Mouse (Mus musculus): ENCODE measurements around the gene Olfr554. TPM values are rescaled to one million over a fixed set of nuclear protein-coding genes. Genes with fewer than 3 reads are reported as not detected.
"Not testable (repeated sequence)": the region's sequence is repeated elsewhere in the genome, so short reads cannot be mapped to it uniquely, and the experiment has no call there.

Olfr554 gene
- polyA plus RNA-seq, 1 experiment from 2014 or later = not detected

GRCm38 (mm10) chr7:102636665-102637064 lies 1.6 kb upstream of the Olfr554 start:
- Histone ChIP-seq H3K27ac (replicated peaks) (no peak overlapping the region), H3K4me3 (ENCODE audit: low read depth, low read length) (no peak overlapping the region), H3K4me2 (replicated peaks; ENCODE audit: low read depth) (no peak overlapping the region), H3K27me3 (ENCODE audit: control insufficient read depth, insufficient read depth, low read length) (no peaks in the 10 kb centered on the region), H3K9ac (ENCODE audit: low read length) (no peak overlapping the region), H3K36me3 (ENCODE audit: control insufficient read depth, insufficient read depth, low read length) (no peaks in the 10 kb centered on the region), H3K9me3 (ENCODE audit: control insufficient read depth, low read length) (no peaks in the 10 kb centered on the region), H3K4me1 (replicated peaks; ENCODE audit: control insufficient read depth, insufficient read depth) (no peaks in the 10 kb centered on the region)
- TF ChIP-seq CTCF (IDR thresholded peaks at IDR 0.05; ENCODE audit: low read depth) (peak; percentile 77), EP300 (optimal IDR thresholded peaks at IDR 0.05) (no peak)
- peak; percentile 21 for DNase-seq (ENCODE audit: low spot score)
- ATAC-seq (ENCODE audit: low FRiP score, low TSS enrichment) = no peak
- 27% methylated on average over 3 of the region's 3 CpGs for WGBS

- not testable (repeated sequence) for H3K27me3 ChIP-seq (ENCODE audit: control insufficient read depth, insufficient read depth, low read length); H3K27ac ChIP-seq (replicated peaks); ATAC-seq (ENCODE audit: low FRiP score, low TSS enrichment); H3K4me1 ChIP-seq (replicated peaks; ENCODE audit: control insufficient read depth, insufficient read depth); H3K9me3 ChIP-seq (ENCODE audit: control insufficient read depth, low read length); H3K4me2 ChIP-seq (replicated peaks; ENCODE audit: low read depth); DNase-seq (ENCODE audit: low spot score); H3K4me3 ChIP-seq (ENCODE audit: low read depth, low read length); H3K9ac ChIP-seq (ENCODE audit: low read length); H3K36me3 ChIP-seq (ENCODE audit: control insufficient read depth, insufficient read depth, low read length)
- 82% methylated on average over 3 of the region's 4 CpGs for WGBS
Observed at GRCm38 (mm10) chr7:102644945-102645344, 6.7 kb downstream of the Olfr554 start.

DNA sequence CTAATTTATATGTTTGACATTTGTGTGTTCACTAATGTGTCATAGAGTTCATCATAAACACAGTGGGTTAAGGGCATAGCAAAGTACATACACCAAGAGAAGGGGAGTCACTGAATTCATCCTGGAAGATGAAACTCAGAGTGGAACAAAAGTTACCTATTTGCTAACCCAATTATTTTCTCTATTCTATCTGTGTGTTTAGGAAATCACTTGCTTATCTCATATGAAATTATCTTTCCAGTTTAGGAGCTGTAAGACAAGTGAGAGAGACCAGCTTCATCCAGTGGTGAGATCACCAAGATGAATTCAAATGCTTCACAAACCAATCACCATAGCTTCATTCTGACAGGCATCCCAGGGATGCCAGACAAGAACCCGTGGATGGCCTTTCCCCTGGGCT lies 20.3 kb downstream of the Olfr554 start, which contains the start of gene Olfr555:
Olfr555 (plus strand) TSS at position 301 of the 400 bp plus-strand sequence.
- Histone ChIP-seq H3K9ac (ENCODE audit: low read length) (no peak within 1 kb of the TSS), H3K27ac (replicated peaks) (no peak within 1 kb of the TSS), H3K4me2 (replicated peaks; ENCODE audit: low read depth) (no peak within 1 kb of the TSS), H3K4me3 (ENCODE audit: low read depth, low read length) (no peak within 1 kb of the TSS), H3K27me3 (ENCODE audit: control insufficient read depth, insufficient read depth, low read length) (no peaks in the 10 kb centered on the region), H3K4me1 (replicated peaks; ENCODE audit: control insufficient read depth, insufficient read depth) (no peaks in the 10 kb centered on the region), H3K9me3 (ENCODE audit: control insufficient read depth, low read length) (no peaks in the 10 kb centered on the region), H3K36me3 (ENCODE audit: control insufficient read depth, insufficient read depth, low read length) (no peaks in the 10 kb centered on the region)
- WGBS = 67% methylated on average over 1 of the region's 1 CpGs
- ATAC-seq (ENCODE audit: low FRiP score, low TSS enrichment) (no peak), DNase-seq (ENCODE audit: low spot score) (no peak)
- TF ChIP-seq EP300 (optimal IDR thresholded peaks at IDR 0.05) (no peak), CTCF (IDR thresholded peaks at IDR 0.05; ENCODE audit: low read depth) (no peak)

DNA sequence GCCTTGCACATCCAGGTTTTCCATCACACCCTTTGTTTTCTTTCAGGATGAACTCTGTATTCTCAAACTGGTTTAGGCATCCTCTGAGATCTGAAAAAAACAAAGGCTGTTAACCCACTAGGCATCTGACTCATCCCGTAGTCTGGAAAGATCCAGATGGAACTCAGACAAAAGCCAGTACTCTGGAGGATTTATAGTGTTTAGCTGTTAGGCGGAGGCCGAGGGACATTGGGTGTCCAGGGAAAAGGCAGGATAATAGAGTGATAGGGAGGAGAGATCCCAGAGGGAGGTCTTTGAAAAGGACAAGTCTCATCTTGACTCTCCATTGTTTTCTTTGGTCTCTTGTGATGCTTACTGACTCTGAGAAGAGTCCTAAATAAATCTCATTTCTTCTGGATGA lies 26.4 kb downstream of the Olfr554 start, which contains the start of gene Olfr556:
Olfr556 (plus strand) TSS at position 301 of the 400 bp plus-strand sequence.
- DNase-seq (ENCODE audit: low spot score) = no peak
- WGBS = 36% methylated on average over 3 of the region's 3 CpGs

GRCm38 (mm10) chr7:102665378-102665777 lies 27.1 kb downstream of the Olfr554 start:
- no peak for ATAC-seq (ENCODE audit: low FRiP score, low TSS enrichment)
- no peak overlapping the region for H3K4me2 ChIP-seq (replicated peaks; ENCODE audit: low read depth)
- no peak overlapping the region for H3K9ac ChIP-seq (ENCODE audit: low read length)
- no peak for DNase-seq (ENCODE audit: low spot score)
- 38% methylated on average over 2 of the region's 2 CpGs for WGBS
- no peaks in the 10 kb centered on the region for H3K36me3 ChIP-seq (ENCODE audit: control insufficient read depth, insufficient read depth, low read length)
- no peak overlapping the region for H3K4me3 ChIP-seq (ENCODE audit: low read depth, low read length)
- no peaks in the 10 kb centered on the region for H3K4me1 ChIP-seq (replicated peaks; ENCODE audit: control insufficient read depth, insufficient read depth)
- no peak overlapping the region for H3K27ac ChIP-seq (replicated peaks)
- TF ChIP-seq CTCF (IDR thresholded peaks at IDR 0.05; ENCODE audit: low read depth) (peak; percentile 75), EP300 (optimal IDR thresholded peaks at IDR 0.05) (no peak)
- no peaks in the 10 kb centered on the region for H3K9me3 ChIP-seq (ENCODE audit: control insufficient read depth, low read length)
- no peaks in the 10 kb centered on the region for H3K27me3 ChIP-seq (ENCODE audit: control insufficient read depth, insufficient read depth, low read length)

More for the DNA sequence above, 26.4 kb downstream of the Olfr554 start, which contains the start of gene Olfr556:
- TF ChIP-seq CTCF (IDR thresholded peaks at IDR 0.05; ENCODE audit: low read depth) (no peak), EP300 (optimal IDR thresholded peaks at IDR 0.05) (no peak)
- Histone ChIP-seq H3K9me3 (ENCODE audit: control insufficient read depth, low read length) (no peaks in the 10 kb centered on the region), H3K4me1 (replicated peaks; ENCODE audit: control insufficient read depth, insufficient read depth) (no peaks in the 10 kb centered on the region), H3K4me3 (ENCODE audit: low read depth, low read length) (no peak within 1 kb of the TSS), H3K4me2 (replicated peaks; ENCODE audit: low read depth) (no peak within 1 kb of the TSS), H3K27ac (replicated peaks) (no peak within 1 kb of the TSS), H3K9ac (ENCODE audit: low read length) (no peak within 1 kb of the TSS), H3K27me3 (ENCODE audit: control insufficient read depth, insufficient read depth, low read length) (no peaks in the 10 kb centered on the region), H3K36me3 (ENCODE audit: control insufficient read depth, insufficient read depth, low read length) (no peaks in the 10 kb centered on the region)
- ATAC-seq (ENCODE audit: low FRiP score, low TSS enrichment) = no peak

- H3K27ac ChIP-seq (replicated peaks) = no peak overlapping the region
- no peak overlapping the region for H3K9ac ChIP-seq (ENCODE audit: low read length)
- H3K4me3 ChIP-seq (ENCODE audit: low read depth, low read length) = no peak overlapping the region
- TF ChIP-seq EP300 (optimal IDR thresholded peaks at IDR 0.05) = no peak
- TF ChIP-seq CTCF (IDR thresholded peaks at IDR 0.05; ENCODE audit: low read depth) = no peak
- ATAC-seq (ENCODE audit: low FRiP score, low TSS enrichment) = no peak
- WGBS = 83% methylated on average over 2 of the region's 2 CpGs
- H3K4me2 ChIP-seq (replicated peaks; ENCODE audit: low read depth) = no peak overlapping the region
- no peaks in the 10 kb centered on the region for H3K36me3 ChIP-seq (ENCODE audit: control insufficient read depth, insufficient read depth, low read length)
- no peaks in the 10 kb centered on the region for H3K9me3 ChIP-seq (ENCODE audit: control insufficient read depth, low read length)
- no peaks in the 10 kb centered on the region for H3K27me3 ChIP-seq (ENCODE audit: control insufficient read depth, insufficient read depth, low read length)
- no peak for DNase-seq (ENCODE audit: low spot score)
- H3K4me1 ChIP-seq (replicated peaks; ENCODE audit: control insufficient read depth, insufficient read depth) = no peaks in the 10 kb centered on the region
Observed at GRCm38 (mm10) chr7:102676225-102676624, 38.0 kb downstream of the Olfr554 start.
